Mouse (Mus musculus): ENCODE measurements around the gene Men1.

DNA sequence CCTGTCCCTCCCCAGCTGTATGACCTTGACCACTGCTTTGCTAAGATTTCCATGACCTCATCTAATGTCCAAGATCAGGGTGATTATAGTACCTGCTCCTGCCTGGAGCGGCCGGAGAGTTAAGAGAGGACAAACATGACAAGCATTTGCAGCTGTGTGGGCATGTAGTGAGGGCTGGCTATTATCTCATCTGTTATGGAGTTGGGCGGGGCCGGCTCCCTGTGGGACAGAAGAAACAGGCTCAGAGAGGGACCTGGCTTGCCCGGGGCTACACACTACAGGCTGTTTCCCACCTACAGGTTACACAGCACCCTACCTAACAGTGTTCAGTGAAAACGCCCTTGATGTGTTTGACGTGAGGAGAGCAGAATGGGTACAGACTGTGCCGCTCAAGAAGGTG, 13.4 kb upstream of the Men1 start:
- TF ChIP-seq POLR2A (IDR thresholded peaks at IDR 0.05; ENCODE audit: low read depth, low read length): no peak
- no peak for TF ChIP-seq CTCF (IDR thresholded peaks at IDR 0.05; ENCODE audit: borderline replicate concordance, insufficient read depth, low read length)
